Mouse (Mus musculus): ENCODE measurements around the gene Usp44. TPM values are rescaled to one million over a fixed set of nuclear protein-coding genes. Genes with fewer than 3 reads are reported as not detected.

Usp44 gene
- total RNA-seq, 2 experiments from 2014 or later = 0.46 to 0.49 TPM

Other genes with a start within 250 kb of the Usp44 start
- 1 to 10 TPM; 8.0 to 8.7 TPM for gene Snrpf, start 241.8 kb upstream of the Usp44 start, total RNA-seq (2021)
- 1 to 10 TPM; 8.1 to 8.9 TPM for gene Ntn4, start 190.9 kb upstream of the Usp44 start, total RNA-seq (2021)
- gene Metap2, start 65.5 kb downstream of the Usp44 start, total RNA-seq (2021) = 100 to 1,000 TPM; 156 to 160 TPM
- 10 to 100 TPM; 27.6 to 28.8 TPM for gene Vezt, start 204.3 kb downstream of the Usp44 start, total RNA-seq (2021)
- gene Fgd6, start 204.4 kb downstream of the Usp44 start, total RNA-seq (2021) = 1 to 10 TPM; 2.0 to 2.7 TPM